Mouse (Mus musculus): ENCODE measurements around the gene Rpp38.

Gene Rpp38

DNA sequence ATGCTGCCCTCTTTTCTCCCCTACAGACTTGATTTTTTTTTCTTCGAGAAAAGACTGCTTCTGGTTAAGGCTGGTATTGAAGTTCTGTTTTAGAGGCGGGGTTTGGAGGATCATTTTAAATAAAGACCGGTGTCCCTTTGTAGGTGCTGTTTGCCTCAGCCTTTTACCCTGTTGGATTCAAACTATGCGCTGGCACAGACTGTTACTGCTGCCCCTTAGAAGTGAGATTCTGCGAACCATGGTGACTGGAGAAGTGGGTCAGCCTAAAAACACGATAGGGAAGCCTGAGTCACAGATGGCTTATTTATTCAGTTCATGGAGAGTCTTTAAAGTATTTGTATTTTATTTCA is 47.3 kb downstream of the Rpp38 start:
- DNase-seq, result peak; percentile 15

DNA sequence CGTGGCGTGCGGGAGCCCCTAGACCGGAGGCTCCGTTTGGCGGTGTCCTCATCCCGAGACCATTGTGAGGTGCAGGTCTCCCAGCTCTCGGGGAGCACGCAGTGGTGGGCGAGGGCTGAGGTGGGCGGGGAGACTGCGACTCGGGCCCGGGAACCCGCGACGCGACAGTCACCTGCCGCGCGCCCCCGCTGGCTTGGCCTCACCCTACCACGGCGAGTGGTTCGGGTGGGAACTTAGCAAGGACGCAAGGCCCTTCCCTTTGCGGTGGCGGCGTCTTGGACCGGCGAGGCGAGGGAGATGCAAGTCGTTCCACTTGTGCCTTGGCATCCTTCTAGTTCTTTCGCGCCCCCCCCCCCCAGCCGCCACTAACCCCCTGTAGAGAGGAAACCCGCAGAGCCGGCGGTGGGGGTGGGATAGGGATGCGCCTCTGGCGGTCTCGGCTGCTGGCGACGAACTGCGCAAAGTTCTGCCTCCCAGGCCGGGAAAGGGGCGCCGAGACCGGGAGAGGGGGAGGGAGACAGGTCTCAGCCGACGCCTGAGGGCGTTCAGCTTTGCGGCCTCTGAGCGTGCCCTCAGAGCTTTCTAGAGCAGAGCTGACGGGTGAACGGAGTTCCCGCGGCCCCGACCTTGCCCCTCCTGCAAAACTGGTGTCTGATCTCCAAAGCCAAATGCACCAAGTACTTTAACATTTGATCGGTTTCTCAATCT is 47.8 kb downstream of the Rpp38 start:
- peak; percentile 74 for DNase-seq

DNA sequence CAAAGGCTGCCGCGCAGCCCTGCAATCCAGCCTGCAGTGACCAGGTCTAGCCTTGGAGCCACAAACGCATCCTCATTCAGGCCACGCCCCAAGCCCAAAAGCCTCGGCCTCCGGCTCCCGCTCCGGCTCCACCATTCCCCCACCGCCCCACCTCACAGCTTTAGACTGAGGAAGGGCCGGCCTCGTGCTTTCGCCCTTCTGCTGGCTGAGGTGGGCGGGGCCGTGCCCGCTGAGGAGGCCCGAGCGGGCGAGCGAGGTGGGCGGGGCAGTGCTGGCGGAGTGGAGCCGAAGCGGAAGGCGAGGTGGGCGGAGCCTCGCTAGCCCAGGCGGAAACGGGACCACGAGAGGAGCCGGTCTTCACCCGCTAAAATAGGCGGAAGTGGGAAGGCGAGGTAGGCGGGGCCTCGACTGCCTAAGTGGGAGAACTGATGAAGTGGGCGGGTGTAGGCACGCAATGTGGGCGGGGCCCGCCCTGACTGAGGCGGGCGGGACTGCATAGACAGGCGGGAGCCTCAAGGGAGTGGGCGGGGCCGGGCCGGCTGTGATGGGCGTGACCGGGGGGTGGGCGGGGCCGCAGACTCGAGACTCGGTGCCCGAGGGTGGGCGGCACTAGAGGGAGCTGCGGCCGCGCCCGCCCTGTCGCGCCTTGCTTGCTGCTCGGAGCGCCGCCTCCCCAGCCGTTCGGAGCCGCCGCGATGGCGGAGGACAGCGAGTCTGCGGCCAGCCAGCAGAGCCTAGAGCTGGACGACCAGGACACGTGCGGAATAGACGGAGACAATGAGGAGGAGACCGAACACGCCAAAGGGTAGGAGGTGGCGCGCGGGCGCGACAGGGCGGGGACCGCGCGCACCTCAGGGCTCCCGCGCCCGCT is 48.6 kb downstream of the Rpp38 start, which contains the start of gene Nmt2:
TSS of gene Nmt2 (plus strand) at position 611 of the 871 bp plus-strand sequence.
- peak; percentile 99 for DNase-seq

- DNase-seq, result no peak
These were observed 49.4 kb downstream of the Rpp38 start for GRCm38 (mm10) chr2:3282866-3283601.

DNA sequence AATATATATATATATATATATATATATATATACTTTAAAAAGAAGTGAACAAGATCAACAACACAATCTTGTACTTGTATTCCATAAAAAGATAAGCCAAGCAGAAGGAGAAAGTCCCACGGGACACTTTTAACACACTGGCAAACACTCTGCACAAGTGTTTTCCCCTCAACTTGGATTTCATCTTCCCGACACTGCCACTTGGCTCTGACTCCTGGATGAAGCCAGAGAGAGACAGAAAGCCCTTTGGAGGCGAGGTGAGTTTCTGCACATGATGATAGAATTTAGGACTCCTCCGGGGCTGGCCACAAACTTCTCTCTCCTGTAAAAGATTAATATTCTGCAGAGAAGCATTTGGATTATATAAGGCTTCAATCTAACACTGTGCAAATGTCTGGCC is 51.1 kb downstream of the Rpp38 start:
- no peak for DNase-seq

All from right cerebral cortex, adult 18-20 months (tissue).